Mouse (Mus musculus) large intestine, adult 2 months (tissue): ENCODE measurements around the gene Ssbp3. TPM values are rescaled to one million over a fixed set of nuclear protein-coding genes. Genes with fewer than 3 reads are reported as not detected.

Experiments used
- DNase-seq: peaks from one replicate; pipeline ENCODE4 v3.0.0-alpha.2; 2012; ENCODE audit warnings: low read depth, low spot score
- WGBS: fragments of 180-500 bp; shearing (Covaris S2); methylation state at CpG from one replicate; pipeline ENCODE4 v1.1.7; 2018; 5-methylcytosine and 5-hydroxymethylcytosine counted together
- polyA plus RNA-seq: library from polyadenylated mRNA; depleted of rRNA; stranded (reverse); fragments of >200 nt; gene quantifications from 2 replicates; pipeline ENCODE4 v1.2.3, GENCODE M21; 2012

Ssbp3 gene
- polyA plus RNA-seq, 1 experiment, result 38.0 TPM

- WGBS, result 94% methylated on average over 2 of the region's 2 CpGs
- DNase-seq, result no peak
These were observed 92.7 kb downstream of the Ssbp3 start for GRCm38 (mm10) chr4:107003199-107003598.

GRCm38 (mm10) chr4:107003786-107004185 lies 93.3 kb downstream of the Ssbp3 start:
- WGBS, result 96% methylated on average over 3 of the region's 3 CpGs
- DNase-seq, result no peak

- WGBS, result 78% methylated on average over 3 of the region's 3 CpGs
- no peak for DNase-seq
These were observed 93.8 kb downstream of the Ssbp3 start for GRCm38 (mm10) chr4:107004346-107004745.

- no peak for DNase-seq
- 51% methylated on average over 5 of the region's 5 CpGs for WGBS
These were observed 94.7 kb downstream of the Ssbp3 start for GRCm38 (mm10) chr4:107005166-107005565.

GRCm38 (mm10) chr4:107006229-107006628 lies 95.7 kb downstream of the Ssbp3 start:
- 15% methylated on average over 4 of the region's 4 CpGs for WGBS
- DNase-seq, result peak; percentile 60

GRCm38 (mm10) chr4:107006807-107007206 lies 96.3 kb downstream of the Ssbp3 start:
- DNase-seq, result no peak
- 88% methylated on average over 6 of the region's 6 CpGs for WGBS

- 92% methylated on average over 8 of the region's 8 CpGs for WGBS
- DNase-seq, result no peak
These were observed 96.9 kb downstream of the Ssbp3 start for GRCm38 (mm10) chr4:107007359-107007758.

- 88% methylated on average over 2 of the region's 2 CpGs for WGBS
- DNase-seq, result no peak
These were observed 97.7 kb downstream of the Ssbp3 start for GRCm38 (mm10) chr4:107008161-107008560.

- 95% methylated on average over 7 of the region's 7 CpGs for WGBS
- no peak for DNase-seq
These were observed 99.0 kb downstream of the Ssbp3 start for GRCm38 (mm10) chr4:107009548-107009947.

GRCm38 (mm10) chr4:107011325-107012004 lies 101.0 kb downstream of the Ssbp3 start:
- DNase-seq, result no peak
- 91% methylated on average over 8 of the region's 8 CpGs for WGBS

- DNase-seq, result no peak
- WGBS, result 73% methylated on average over 13 of the region's 13 CpGs
These were observed 101.5 kb downstream of the Ssbp3 start for GRCm38 (mm10) chr4:107012005-107012478.

GRCm38 (mm10) chr4:107012574-107012973 lies 102.1 kb downstream of the Ssbp3 start:
- DNase-seq, result no peak

GRCm38 (mm10) chr4:107013119-107013816 lies 102.8 kb downstream of the Ssbp3 start:
- 78% methylated on average over 6 of the region's 6 CpGs for WGBS
- DNase-seq, result no peak

More at GRCm38 (mm10) chr4:107012574-107012973, 102.1 kb downstream of the Ssbp3 start:
- 84% methylated on average over 3 of the region's 3 CpGs for WGBS

- 72% methylated on average over 9 of the region's 9 CpGs for WGBS
- DNase-seq, result no peak
These were observed 103.3 kb downstream of the Ssbp3 start for GRCm38 (mm10) chr4:107013817-107014260.

- WGBS, result 80% methylated on average over 13 of the region's 13 CpGs
These were observed 105.5 kb downstream of the Ssbp3 start for GRCm38 (mm10) chr4:107015971-107016511.

GRCm38 (mm10) chr4:107017257-107017656 lies 106.8 kb downstream of the Ssbp3 start:
- DNase-seq, result no peak

More at GRCm38 (mm10) chr4:107015971-107016511, 105.5 kb downstream of the Ssbp3 start:
- DNase-seq, result no peak

- WGBS, result 33% methylated on average over 3 of the region's 3 CpGs
- DNase-seq, result no peak
These were observed 108.0 kb downstream of the Ssbp3 start for GRCm38 (mm10) chr4:107018521-107018920.

- DNase-seq, result no peak
These were observed 108.5 kb downstream of the Ssbp3 start for GRCm38 (mm10) chr4:107019027-107019426.

GRCm38 (mm10) chr4:107020287-107021000 lies 109.9 kb downstream of the Ssbp3 start:
- 61% methylated on average over 5 of the region's 5 CpGs for WGBS
- DNase-seq, result no peak

More at GRCm38 (mm10) chr4:107019027-107019426, 108.5 kb downstream of the Ssbp3 start:
- 30% methylated on average over 7 of the region's 7 CpGs for WGBS

- 64% methylated on average over 3 of the region's 3 CpGs for WGBS
These were observed 111.0 kb downstream of the Ssbp3 start for GRCm38 (mm10) chr4:107021464-107021863.

More at GRCm38 (mm10) chr4:107021464-107021863, 111.0 kb downstream of the Ssbp3 start:
- DNase-seq, result no peak
